Mouse (Mus musculus) skeletal muscle tissue, adult 2 months (tissue): ENCODE results near the gene Galnt10.

Experiments
- DNase-seq: peaks from one replicate; pipeline ENCODE4 v3.0.0-alpha.2; 2012; ENCODE audit warnings: low read depth, low spot score

The Galnt10 gene

DNA sequence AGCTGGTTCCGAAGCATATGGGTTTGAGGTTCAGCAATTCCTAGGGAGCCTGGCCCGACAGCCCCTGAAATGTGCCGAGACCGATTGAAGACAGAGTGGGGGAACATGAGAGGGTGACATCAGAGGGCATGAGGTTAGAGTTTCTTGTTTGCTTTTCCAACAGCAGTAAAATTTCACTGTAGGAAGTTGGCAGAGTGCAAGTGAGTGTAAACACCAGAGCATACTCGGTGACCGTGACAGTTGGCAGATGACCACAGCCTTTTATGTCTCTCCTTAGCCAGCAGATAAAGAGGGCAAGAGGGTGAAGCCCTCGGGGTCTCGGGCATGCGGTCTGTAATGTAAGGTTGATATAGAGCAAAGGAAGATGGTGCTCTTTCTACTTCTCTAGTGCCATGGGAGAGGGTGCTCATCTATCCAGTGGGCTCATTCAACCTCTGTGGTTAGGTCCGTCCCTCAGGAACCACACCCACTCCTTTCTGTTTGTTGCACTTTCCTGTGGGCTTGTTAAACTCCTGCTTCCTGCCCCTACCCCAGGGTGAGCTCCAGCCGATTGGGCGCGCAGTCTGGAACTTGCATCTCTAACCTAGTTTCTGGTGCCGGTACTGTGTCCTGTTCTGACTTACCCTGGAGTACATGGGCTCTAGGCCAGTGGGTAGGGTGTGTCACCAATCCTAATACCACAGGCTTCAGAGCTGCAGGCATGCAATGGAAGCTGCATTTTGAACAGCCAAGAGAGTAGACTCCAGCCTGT, 43.1 kb downstream of the Galnt10 start:
- no peak for DNase-seq

DNA sequence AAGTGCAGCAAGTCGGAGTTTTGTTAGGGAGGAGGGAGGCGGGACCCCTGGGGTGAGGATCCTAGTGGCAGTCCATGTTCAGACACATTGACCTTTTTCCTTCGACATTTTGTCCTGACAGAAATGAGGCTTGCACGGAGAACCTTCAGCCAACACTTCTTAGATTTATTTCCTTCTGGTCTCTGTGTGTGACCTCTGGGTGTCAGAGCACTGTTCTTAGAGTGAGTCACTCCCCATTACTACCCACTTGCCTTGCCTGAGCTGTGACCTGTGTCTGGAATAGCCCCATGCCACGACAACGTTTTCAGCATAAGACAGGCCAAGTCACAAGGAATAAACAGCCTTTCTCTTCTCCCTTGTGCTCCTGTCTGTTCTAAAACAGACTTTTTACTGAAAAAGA, 44.6 kb downstream of the Galnt10 start:
- no peak for DNase-seq

DNA sequence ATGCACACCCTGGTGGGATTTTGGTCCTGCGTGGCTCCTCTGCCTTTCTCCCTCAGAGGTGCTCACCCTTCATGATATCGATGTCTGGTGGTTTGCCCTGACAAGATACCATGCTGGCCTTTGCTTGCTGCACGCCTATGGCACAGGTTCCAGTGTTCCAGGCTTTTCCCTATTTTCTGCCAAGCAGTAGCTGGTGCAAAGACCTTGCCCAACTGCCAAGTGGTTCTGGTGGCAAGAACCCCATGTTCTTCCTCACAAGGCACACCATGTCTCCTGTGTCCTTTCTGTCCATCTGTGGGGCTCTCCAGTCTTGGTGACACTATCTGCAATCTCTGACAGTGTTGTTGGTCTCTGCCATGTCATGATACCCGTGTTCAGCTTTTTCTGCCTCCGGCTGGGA, 45.6 kb downstream of the Galnt10 start:
- peak; percentile 30 for DNase-seq

DNA sequence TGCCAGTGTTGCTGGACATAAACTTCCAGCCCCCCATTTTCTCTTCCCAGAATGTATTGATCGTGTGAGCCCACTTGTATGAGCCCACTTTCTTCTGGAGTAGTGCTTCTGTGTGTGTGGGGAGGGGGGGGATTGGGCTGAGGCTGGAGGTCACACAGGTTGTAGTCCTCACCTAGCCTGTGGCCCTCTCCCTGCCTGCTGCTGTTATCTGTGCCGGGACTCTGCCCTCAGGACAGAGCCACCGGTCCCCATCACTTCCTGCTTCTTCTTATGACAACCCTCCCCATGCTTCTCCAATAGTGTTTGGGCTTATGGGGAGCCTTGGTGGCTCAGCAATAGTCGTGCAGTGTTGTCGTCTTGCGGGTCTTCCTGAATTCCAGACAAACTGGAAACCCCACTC, 46.7 kb downstream of the Galnt10 start:
- no peak for DNase-seq

DNA sequence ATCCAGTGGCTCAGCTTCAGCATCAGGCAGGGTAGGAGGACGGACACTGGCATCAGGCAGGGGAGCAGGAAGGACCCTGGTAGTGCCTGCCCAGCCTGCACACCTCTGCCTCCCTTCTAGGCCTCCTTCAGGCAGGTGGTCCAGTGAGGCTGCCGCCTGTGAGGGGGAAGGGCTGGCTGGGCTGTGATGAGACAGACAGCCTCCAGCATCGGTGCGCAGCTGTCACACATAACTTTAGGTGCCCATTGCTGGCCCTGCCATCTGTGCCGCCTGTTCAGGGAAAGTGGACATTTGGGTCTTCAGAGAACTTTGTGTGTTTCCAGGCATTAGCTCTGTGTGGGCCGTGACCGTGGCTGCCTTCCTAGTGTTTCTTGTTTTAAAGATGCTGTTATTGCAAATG, 47.5 kb downstream of the Galnt10 start:
- no peak for DNase-seq

DNA sequence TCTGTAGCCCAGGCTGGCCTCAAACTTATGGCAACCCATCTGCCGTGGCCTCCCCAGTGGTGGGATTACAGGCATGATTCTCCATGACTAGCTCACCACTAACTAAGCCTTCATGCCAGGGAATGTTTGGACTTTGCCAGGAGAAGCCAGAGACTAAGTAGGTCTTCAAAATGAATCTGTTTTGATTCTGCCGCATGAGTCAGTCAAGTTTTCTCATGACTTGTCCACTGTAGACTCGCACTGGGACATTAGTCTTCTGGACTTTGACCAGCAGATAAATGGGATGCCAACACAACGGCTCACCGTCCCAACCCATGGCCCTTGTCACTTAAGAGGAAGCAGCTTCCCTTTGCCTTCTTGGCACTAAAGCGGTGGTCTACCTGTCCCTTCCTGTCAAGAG, 49.2 kb downstream of the Galnt10 start:
- no peak for DNase-seq

DNA sequence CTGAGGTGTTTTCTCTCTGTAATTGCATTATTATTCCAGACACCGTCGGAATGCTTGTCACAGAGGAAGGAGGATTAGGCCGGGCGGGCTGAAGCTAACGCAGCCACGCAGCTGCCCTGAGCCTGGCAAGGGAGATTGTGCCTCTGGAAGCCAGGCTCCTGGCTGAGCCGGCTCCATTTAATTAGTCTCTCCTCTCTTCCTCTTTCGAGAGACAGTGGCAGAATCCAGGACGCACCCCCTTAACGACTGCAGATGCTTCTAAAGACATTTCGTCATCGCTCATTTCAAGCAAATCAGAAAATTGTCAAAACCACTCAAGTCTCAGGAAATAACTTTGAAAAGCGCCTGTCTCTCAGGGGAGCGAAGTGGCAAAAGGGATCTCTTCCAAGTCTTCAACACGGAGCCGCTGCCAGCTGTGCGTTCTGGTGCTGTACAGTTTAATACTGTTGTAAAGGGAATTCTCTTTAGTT, 51.0 kb downstream of the Galnt10 start:
- DNase-seq, result no peak

DNA sequence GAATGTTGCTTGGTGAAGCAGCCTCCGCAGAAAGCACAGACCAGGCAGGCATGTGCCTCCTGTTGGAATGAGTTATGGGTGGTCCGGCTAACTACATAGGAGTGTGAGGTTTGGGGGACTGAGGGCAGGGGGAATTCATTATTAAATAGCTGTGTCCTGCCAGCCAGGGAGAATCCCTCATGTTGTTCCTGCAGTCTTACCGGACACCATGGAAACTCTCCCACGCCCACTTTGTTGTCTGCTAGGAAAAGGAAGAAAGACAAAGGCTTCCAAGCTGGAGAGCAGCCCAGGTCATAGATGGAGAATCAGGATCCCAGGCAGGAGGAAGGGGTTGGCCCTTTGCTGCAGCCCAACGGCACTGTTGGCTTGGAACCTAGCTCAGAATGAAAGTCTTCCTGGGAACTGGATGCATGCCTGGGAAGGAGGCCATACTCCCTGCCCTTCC, 51.6 kb downstream of the Galnt10 start:
- DNase-seq, result no peak

DNA sequence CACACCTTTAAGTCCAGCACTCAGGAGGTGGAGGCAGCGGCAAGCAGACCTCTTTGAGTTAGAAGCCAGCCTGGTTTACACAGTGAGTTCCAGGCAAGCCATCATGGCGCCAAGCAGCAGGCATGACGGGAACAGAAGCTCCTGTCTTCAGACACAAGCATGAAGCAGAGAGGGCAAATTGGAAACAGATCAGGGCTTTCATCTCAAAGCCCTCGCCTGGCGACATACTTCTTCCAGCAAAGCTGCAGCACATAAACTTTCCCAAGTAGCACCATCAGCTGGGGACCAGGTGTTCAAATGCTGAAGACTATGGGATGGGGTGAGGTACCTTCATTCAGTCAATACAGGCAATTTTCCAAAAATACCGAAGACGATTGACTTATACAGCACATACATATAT, 54.9 kb downstream of the Galnt10 start:
- DNase-seq, result no peak

DNA sequence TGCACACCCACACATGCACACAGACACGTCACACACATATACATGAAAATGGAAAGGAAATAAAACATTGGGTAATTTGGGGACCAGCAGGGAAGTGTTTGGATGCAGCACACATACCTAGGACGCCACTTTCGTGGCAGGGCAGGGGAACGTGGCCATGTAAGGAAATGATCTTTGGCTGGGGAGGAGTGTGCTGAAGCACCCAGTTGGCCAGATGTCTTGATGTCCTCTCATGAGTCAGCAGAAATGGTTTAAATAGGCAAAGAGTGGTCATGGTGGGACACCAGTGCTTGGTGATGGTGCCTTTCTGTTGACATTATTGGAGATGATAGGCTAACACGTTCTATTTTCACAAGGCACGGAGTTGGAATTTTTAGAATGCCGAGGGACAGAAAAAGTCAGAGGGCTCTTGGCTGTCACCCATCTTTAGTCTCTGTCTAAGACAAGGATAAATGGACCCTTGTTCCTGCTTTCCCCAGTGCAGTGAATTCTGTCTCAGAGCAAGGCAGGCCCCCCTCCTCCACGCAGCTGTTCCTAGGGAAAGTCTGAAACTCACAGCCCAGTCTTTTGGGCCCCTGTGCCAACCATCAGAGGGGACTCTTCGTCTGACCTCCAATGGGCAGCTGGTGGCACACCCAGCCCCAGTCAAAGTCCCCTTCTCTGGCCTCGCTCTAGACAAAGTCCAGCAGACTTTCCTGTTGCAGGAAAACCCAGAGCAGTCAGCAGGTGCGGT, 56.1 kb downstream of the Galnt10 start:
- no peak for DNase-seq

DNA sequence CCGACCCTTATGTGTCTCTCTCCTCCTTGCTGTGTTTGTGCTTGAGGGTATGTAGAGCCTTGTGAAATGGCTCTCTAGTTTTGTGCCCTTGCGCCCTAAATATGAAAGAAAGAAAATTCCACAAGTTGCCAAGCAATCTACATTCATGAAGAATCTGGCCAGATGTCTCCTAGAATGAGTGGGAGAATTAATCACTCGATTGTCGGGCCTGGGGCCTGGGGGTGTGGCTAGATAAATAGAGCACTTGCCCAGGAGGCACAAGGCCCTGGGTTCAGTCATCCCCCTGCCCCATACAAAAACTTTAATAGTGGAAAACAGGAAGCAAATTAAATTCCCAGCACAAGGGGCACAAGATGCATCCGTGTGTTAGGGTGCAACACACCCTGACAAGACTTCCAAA, 56.7 kb downstream of the Galnt10 start:
- no peak for DNase-seq

DNA sequence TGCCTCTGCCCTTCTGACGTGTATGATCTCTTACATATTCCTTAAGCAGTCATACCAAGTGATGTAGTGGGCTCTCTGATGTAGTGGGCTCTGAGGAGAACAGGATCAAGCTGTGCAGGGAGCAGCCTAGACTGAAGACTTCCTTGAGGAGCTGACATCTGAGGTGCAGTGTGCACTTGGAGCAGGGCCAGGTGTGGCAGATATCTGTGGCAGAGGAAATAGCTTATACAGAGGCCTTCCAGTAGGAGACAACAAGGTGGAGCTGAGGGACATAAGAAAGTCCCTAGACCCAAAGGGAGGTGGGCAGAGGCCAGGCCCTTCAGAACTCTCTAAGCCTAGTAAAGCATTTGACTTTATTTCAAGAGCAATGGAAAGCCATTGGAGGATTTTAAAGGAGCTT, 61.4 kb downstream of the Galnt10 start:
- DNase-seq, result no peak

DNA sequence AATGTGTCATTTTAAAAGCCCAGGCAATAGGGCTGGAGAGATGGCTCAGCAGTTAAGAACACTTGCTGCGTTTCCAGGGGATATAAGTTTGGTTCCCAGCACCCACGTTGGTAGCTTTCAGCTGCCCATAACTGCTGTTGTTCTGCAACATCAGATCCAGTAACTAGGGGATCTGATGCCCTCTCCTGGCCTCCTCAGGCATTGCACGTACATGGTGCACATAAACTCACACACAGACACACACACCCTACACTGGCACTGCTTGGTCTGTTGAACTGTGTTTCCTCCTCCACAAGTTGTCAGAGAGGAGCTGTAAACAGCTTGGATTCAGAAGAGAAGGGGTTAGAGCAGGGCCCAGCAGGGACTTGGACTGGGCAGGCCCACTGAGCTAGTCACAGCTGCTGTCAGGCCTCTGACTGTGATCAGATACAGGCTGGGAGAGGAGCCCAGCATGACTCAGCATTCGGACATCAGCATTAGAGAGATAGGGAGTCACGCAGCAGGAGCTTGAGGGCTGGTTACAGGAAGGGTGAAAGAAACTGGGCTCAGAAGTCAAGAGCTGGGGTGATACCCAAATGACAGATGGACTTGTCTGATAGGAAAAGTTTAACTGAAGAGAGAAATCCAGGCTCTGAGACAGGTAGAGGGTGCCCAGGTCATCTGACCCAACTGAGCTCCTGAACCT, 62.0 kb downstream of the Galnt10 start:
- no peak for DNase-seq

DNA sequence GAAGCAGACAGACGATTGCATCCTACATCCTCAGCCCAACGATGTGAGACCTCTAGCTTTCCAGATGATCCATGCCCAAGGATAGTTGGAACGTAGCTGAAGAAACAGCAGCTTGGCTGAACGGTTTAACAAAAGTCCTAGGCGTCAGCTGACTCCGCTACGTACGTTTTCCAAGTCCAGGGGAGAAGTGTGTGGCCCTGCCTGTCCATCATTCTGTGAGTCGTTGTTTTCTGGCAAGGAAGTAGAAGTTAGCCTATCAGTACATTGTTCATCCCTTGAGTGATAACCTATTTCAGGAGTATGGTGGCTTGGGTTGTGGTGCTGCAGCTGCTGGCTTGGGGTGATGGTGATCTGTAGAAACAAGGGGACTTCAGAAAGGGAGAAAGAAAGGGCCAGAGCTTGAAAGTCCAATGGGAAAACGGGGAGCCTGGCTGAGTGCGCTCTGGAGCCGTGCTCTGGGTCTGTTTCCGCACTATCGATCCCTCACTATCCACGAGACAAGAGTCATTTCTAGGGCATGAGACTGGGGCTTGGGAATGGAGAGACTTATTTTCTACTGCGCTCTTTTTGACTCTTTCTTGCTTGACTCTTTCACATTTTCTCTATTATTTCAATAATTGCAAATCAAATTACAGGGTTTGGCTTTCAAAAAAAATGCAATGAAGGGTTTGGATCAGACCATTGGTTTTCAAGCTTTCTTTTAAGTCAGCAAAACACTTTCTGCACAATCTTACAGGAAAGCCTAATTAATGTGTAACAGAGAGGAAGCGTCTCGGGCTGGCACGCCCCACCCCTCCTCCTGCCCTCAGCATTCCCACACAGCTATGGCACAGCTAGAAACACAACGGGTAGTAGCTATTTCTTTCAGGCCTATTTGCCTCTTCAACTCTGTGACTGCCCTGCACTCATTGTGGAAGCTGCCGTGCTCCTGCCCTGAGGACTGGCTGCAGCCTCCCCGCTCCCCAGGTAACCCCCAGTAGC, 63.2 kb downstream of the Galnt10 start:
- DNase-seq, result no peak

DNA sequence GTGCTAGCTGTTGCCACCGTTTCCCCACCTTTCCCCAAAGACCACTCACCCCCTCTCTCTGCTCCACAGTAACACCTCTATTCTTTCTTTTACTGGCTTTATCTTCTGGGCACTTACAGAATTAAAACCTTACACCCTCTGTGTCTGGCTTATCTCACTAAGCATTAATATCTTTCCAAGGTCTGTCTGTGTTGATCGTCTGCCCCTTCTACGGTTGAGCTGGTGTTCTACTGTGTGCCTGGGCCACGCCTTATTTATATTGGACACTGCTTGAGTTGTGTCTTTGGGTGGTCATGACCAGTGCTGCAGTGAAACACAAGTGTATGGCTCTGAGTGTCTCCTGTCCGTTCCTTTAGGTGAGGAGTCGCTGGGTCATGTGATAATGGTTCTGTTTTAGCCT, 68.7 kb downstream of the Galnt10 start:
- no peak for DNase-seq

DNA sequence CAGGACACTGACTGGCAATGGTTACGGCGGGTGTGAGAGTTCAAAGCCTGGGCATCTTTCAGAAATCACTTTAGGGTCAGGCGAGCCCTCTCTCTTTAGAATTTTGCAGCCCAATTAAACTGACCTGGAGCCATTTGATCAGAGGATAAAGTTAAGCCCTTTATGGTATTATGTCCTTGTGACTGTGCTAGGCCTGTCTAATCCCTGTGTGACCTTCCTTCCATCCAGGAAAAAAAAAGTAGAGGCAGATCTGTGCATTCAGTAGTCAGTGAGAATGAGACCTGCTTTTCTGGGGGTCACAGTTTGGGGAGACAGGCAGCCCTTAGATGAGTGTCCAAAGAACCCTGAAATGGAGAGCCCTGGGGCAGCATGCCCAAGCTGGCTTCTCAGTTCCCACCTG, 71.5 kb downstream of the Galnt10 start:
- DNase-seq, result no peak

DNA sequence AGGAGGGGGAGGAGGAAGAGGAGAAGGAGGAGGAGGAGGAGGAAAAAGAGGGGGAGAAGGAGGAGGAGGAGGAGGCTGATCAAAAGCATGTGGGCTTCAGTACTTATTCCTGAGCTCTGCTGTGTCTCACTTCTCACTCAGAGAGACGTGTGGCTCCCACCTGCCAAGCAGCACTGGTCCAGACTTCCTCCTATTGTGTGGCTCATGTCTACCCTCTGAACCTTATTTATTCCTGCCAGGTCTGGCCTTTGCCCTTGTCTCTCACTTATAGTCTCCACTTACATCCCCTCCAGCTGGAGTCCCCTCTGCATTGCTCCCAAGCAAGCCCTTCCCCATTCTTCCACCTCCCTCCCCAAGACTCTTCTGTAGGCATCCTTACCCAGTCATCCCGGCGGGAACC, 72.2 kb downstream of the Galnt10 start:
- no peak for DNase-seq

DNA sequence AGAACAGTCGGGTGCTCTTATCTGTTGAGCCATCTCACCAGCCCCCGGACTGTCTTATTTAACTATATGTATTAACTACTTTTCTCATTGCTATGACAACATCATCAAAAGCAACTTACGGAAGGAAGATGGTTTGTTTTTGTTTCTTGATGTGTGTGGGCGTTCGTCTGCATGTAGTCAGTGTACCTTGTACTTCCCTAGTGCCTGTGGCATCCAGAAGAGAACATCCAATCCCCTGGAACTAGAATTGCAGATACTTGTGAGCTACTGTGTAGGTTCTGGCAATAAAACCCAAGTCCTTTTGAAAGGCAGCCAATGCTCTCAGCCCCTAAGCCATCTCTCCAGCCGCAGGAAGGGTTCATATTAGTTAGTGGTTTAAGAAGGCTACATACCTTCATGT, 72.8 kb downstream of the Galnt10 start:
- DNase-seq, result no peak

DNA sequence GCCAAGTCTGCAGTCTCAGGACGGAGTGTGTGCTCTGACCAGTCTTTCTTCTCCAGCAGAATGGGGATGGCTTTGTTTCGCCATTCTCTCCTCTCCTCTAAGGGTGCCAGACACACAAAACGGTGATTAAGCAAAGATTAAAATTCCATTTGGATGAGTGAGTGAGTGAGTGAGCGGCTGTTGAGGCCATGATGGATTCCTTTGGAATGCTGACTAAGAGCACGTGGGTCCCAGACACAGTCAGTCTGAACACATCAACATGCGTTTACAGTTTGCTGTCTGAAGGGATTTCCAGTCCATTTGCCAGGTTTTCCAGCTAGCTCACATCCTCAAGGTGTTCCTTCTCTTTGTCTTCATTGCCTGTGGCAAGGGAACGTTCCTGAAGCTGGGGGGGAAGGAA, 74.4 kb downstream of the Galnt10 start:
- DNase-seq, result peak; percentile 21

DNA sequence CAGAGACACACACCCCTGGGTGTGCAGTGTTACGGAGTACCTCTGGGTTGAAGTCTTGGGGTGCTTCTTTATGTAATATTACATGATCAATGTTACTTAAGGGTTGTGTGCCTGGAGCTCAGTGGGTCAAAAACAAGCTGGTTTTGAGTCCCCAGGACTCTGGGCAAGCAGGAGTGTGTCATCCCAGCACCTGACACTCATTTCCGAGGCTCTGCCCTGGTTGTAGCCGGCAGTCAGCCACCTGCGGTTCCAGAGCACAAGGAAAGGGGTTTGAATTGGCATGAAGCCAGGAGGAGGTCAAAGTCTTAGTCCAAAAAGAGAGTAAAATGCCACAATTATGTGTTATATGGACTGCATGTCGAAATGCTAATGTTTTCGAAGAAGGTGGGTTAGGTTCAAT, 74.8 kb downstream of the Galnt10 start:
- DNase-seq, result no peak

DNA sequence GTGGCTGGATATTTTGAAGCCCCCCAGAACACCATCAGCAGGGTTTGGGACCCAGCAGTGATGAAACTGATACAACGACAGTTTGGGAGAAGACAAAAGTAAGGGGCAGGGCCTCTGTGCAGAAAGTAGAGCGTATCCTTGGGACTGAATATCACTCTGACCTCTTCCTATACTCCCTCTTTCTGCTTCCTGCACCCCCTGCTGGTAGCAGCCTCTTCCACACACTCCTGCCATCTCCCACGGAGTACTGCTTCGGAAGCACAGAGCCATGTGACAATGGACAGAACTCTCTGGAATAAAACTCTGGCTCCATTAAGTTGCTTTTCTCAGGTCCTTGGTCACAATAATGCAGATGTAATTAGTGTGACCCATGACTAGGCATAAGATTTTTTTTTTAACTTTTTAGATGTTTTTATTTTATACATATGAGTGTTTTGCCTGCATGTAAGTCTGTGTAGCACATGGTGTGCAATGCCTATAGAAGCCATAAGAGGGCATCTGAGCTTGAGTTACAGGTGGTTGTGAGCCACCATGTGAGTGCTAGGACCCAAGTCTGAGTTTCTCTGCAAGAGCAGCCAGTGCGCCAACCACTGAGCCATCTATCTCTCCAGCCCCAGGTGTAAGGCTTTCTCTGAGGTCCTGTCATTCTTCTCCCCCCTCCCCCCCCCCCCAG, 79.7 kb downstream of the Galnt10 start:
- no peak for DNase-seq
